Mouse (Mus musculus) monocyte, adult 59 days (primary cell): Measurements from ENCODE around the gene Snurf. TPM values are rescaled to one million over a fixed set of nuclear protein-coding genes. Genes with fewer than 3 reads are reported as not detected.

Experiments used
- total RNA-seq, 2 experiments: library from RNA; stranded (reverse); gene quantifications; one replicate each; pipeline ENCODE4 v1.2.4; 2023

The Snurf gene
- total RNA-seq = not detected

GRCm38 (mm10) chr7:60004606-60005330, at the start of gene Snurf, which contains the start of gene Gm38393:
TSS of gene Snurf (minus strand) at chr7:60005049.
TSS of gene Gm38393 (minus strand) at chr7:60005064.

Other genes starting within 250 kb of the Snurf start
- under 1 TPM in 1 of 2 experiments, not detected in 1; 0.24 TPM for gene Gm38393, start within 50 bp of the Snurf start, total RNA-seq
- 1 to 10 TPM; 1.0 to 1.8 TPM for gene Snrpn, start 135.2 kb upstream of the Snurf start, total RNA-seq